Comparison of ENCODE assay signal across 7 mouse cellular contexts in genomic region chr12:71981250-71981649, GRCm38 (mm10).
A peak's percentile ranks its signal among the peaks of the same experiment; 100 is the strongest.
DNase-seq lines count a peak whose midpoint lies in the region; ATAC-seq lines count a peak whose summit lies in the region.

No protein-coding gene starts in this region.

- intact Hi-C loops in left cerebral cortex, postnatal 14 days (cut with DNase I): loop anchor here (5.0 kb wide), 1 partner anchor 66 kb away; no protein-coding TSS in a partner anchor

- DNase-seq in left cerebral cortex, postnatal 14 days (ENCODE audit: low spot score in 2 of 2): peak; percentile 72 to 88
- DNase-seq in left cerebral cortex, adult 18-20 months (ENCODE audit: low spot score in 2 of 2): no peak
- DNase-seq in frontal cortex, postnatal 10 days (ENCODE audit: low spot score in 2 of 2): peak; percentile 50 to 67
- peak; percentile 35 to 50 for DNase-seq in kidney, postnatal 4 days
- DNase-seq in spleen, postnatal 36 days (ENCODE audit: low spot score in 2 of 2): no peak

- peak; percentile 24; the same call in 1 of the 2 replicates for ATAC-seq in common myeloid progenitor, adult 5-6 weeks (replicated peaks; ENCODE audit: low read depth, poor library complexity, severe bottlenecking)
- ATAC-seq in monocyte, adult 5-6 weeks (replicated peaks; ENCODE audit: insufficient number of reproducible peaks, low FRiP score, low TSS enrichment, poor library complexity, severe bottlenecking): no peak

Comparison
In these comparisons a context has a peak if more than half of its experiments do, and no peak if none do; other contexts are left out.
1. DNase-seq: peak in left cerebral cortex, postnatal 14 days (2 of 2), frontal cortex, postnatal 10 days (2 of 2) and kidney, postnatal 4 days (2 of 2); none in left cerebral cortex, adult 18-20 months (0 of 2) and spleen, postnatal 36 days (0 of 2).